Mouse (Mus musculus) CH12.LX (cell line): Measurements from ENCODE around the gene Slc44a5.

ENCODE experiments used
- BHLHE40 ChIP-seq: IDR thresholded peaks from 2 replicates; pipeline ENCODE4 v1.6.1; 2011; ENCODE audit warnings: mild to moderate bottlenecking, low read depth, low read length, improper control_type of control experiment
- CTCF ChIP-seq, 2 experiments: IDR thresholded peaks in 1 of 2; conservative IDR thresholded peaks in 1 of 2; 2 replicates each; pipeline ENCODE4 v1.5.1; 2011 to 2012; ENCODE audit warnings: low read depth in 2 of 2, low read length in 2 of 2, improper control_type of control experiment in 1 of 2, inconsistent platforms in 1 of 2, mild to moderate bottlenecking in 1 of 2, moderate library complexity in 1 of 2
- GABPA ChIP-seq: IDR thresholded peaks from 2 replicates; pipeline ENCODE4 v1.6.1; 2012; ENCODE audit warnings: low read depth, low read length, improper control_type of control experiment, inconsistent platforms; ENCODE audit not compliant: insufficient replicate concordance
- IRF4 ChIP-seq: IDR thresholded peaks from 2 replicates; pipeline ENCODE4 v1.6.1; 2014; ENCODE audit warnings: low read depth, mild to moderate bottlenecking, inconsistent platforms, low read length, improper control_type of control experiment
- POLR2A ChIP-seq: IDR thresholded peaks from 2 replicates; pipeline ENCODE4 v1.6.1; 2011; ENCODE audit warnings: low read depth, mild to moderate bottlenecking, improper control_type of control experiment, low read length
- ZNF384 ChIP-seq: IDR thresholded peaks from 2 replicates; pipeline ENCODE4 v1.6.1; 2012; ENCODE audit warnings: low read depth, low read length, improper control_type of control experiment, inconsistent platforms

- TF ChIP-seq CTCF (conservative IDR thresholded peaks at IDR 0.05 in 1 of 2, IDR thresholded peaks at IDR 0.05 in 1 of 2; ENCODE audit: low read depth in 2 of 2, low read length in 2 of 2) (no peak), IRF4 (no peak), ZNF384 (no peak), BHLHE40 (no peak), GABPA (no peak), POLR2A (no peak)
These were observed 36.0 kb upstream of the Slc44a5 start for GRCm38 (mm10) chr3:153937116-153937810.
